Mouse (Mus musculus) spleen, adult 2 months (tissue): ENCODE data around the gene Hjurp. TPM values are rescaled to one million over a fixed set of nuclear protein-coding genes. Genes with fewer than 3 reads are reported as not detected.

ENCODE experiments used
- DNase-seq, 2 experiments: peaks; one replicate each; pipeline versions ENCODE4 v3.0.0 to v3.0.0-alpha.2; 2012 to 2021; ENCODE audit warnings: low spot score in 2 of 2, low read depth in 1 of 2
- H3K27ac ChIP-seq: fragments of 200-500 bp; 2 replicates; pipeline ENCODE4 v1.5.1; 2012; ENCODE audit warnings: low read length, inconsistent platforms; ENCODE audit not compliant: insufficient read depth
- H3K27me3 ChIP-seq: fragments of 200-500 bp; 2 replicates; pipeline ENCODE4 v1.6.1; 2012; ENCODE audit warnings: mild to moderate bottlenecking, moderate library complexity, low read length, inconsistent platforms; ENCODE audit not compliant: control insufficient read depth, insufficient read depth
- H3K36me3 ChIP-seq: fragments of 200-500 bp; 2 replicates; pipeline ENCODE4 v1.6.1; 2012; ENCODE audit warnings: mild to moderate bottlenecking, low read length, inconsistent platforms; ENCODE audit not compliant: control insufficient read depth, insufficient read depth
- H3K4me1 ChIP-seq: fragments of 200-500 bp; 2 replicates; pipeline ENCODE4 v1.6.1; 2011; ENCODE audit warnings: inconsistent platforms; ENCODE audit not compliant: control insufficient read depth, insufficient read depth, insufficient read length
- H3K4me3 ChIP-seq: fragments of 200-500 bp; 2 replicates; pipeline ENCODE4 v1.5.1; 2011; ENCODE audit warnings: mild to moderate bottlenecking, inconsistent platforms; ENCODE audit not compliant: insufficient read depth, insufficient read length; ENCODE audit errors: extremely low read depth
- CTCF ChIP-seq: fragments of 200-500 bp; IDR thresholded peaks from 2 replicates; pipeline ENCODE4 v1.5.1; 2011; ENCODE audit warnings: mild to moderate bottlenecking, inconsistent platforms; ENCODE audit not compliant: insufficient read depth, insufficient read length, insufficient replicate concordance; ENCODE audit errors: extremely low read depth
- POLR2A ChIP-seq: fragments of 200-500 bp; IDR thresholded peaks from 2 replicates; pipeline ENCODE4 v1.6.1; 2011; ENCODE audit warnings: low read depth, low read length, inconsistent platforms
- WGBS: fragments of 180-500 bp; shearing (Covaris S2); methylation state at CpG from one replicate; pipeline ENCODE4 v1.1.7; 2018; 5-methylcytosine and 5-hydroxymethylcytosine counted together
- polyA plus RNA-seq: library from polyadenylated mRNA; depleted of rRNA; stranded (reverse); fragments of >200 nt; gene quantifications from 2 replicates; pipeline ENCODE4 v1.2.3, GENCODE M21; 2012

The Hjurp gene
- polyA plus RNA-seq, 1 experiment, result 47.2 TPM

- DNase-seq, result no peak
- no peak overlapping the region for H3K4me3 ChIP-seq
- H3K27ac ChIP-seq, result no peak overlapping the region
- H3K27me3 ChIP-seq, result no peaks in the 10 kb centered on the region
- no peak for TF ChIP-seq POLR2A
- no peak for TF ChIP-seq CTCF
- peaks cover 7% of the 10 kb centered on the region; the same call in 1 of the 2 replicates for H3K4me1 ChIP-seq
- 71% methylated on average over 13 of the region's 13 CpGs for WGBS
- peaks cover 9% of the 10 kb centered on the region; the same call in 1 of the 2 replicates for H3K36me3 ChIP-seq
Observed at GRCm38 (mm10) chr1:88275078-88275680, 2.3 kb downstream of the Hjurp start.

DNA sequence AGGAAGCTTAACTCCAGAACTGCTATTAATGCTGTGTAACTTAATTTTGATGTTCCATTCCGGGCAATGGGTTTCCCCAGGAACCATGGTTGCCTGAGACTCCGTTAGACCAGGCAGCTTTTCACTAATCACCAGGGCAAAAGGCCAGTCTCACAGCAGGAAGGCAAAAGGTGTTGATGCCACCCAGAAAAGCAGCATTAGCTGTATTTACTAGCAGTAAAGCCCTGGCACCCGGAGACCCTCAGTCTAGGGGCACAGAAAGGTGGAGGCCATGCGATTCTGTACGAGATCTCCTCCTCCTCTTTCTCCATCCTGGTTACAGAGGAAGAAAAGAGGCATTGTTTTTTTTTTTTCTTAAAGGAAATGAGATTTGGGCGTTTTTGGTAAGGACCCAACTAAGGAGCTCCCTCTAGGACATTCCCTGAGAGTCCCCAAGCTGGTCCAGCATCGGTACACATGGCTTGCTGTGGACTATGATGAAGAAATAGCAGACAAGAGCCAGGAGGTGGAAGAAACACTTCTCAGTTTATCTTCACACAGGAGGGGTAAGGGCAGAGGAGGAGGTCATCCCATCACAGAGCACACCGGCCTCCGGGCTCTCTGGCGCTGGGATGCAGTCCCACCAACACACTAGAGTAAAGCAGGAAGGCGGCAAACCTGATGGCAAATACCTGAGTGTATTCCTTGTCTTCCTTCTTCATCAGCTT, 2.9 kb downstream of the Hjurp start:
- 78% methylated on average over 11 of the region's 11 CpGs for WGBS
- Histone ChIP-seq H3K27ac (no peak overlapping the region), H3K4me1 (peaks cover 7% of the 10 kb centered on the region; the same call in 1 of the 2 replicates), H3K36me3 (peaks cover 14% of the 10 kb centered on the region; the same call in 1 of the 2 replicates), H3K27me3 (no peaks in the 10 kb centered on the region), H3K4me3 (no peak overlapping the region)
- no peak for TF ChIP-seq CTCF
- TF ChIP-seq POLR2A, result no peak
- DNase-seq, result peak in 1 of 2 experiments; percentile 5

- Histone ChIP-seq H3K27ac (no peak overlapping the region), H3K27me3 (no peaks in the 10 kb centered on the region), H3K4me3 (no peak overlapping the region), H3K36me3 (peaks cover 20% of the 10 kb centered on the region), H3K4me1 (peaks cover 7% of the 10 kb centered on the region; the same call in 1 of the 2 replicates)
- peak in 1 of 2 experiments; percentile 7 for DNase-seq
- no peak for TF ChIP-seq POLR2A
- no peak for TF ChIP-seq CTCF
- 82% methylated on average over 4 of the region's 4 CpGs for WGBS
Observed at GRCm38 (mm10) chr1:88273832-88274231, 3.6 kb downstream of the Hjurp start.

- peaks cover 26% of the 10 kb centered on the region for H3K36me3 ChIP-seq
- peaks cover 7% of the 10 kb centered on the region; the same call in 1 of the 2 replicates for H3K4me1 ChIP-seq
- WGBS, result 96% methylated on average over 3 of the region's 3 CpGs
Observed at GRCm38 (mm10) chr1:88273326-88273725, 4.1 kb downstream of the Hjurp start.

DNA sequence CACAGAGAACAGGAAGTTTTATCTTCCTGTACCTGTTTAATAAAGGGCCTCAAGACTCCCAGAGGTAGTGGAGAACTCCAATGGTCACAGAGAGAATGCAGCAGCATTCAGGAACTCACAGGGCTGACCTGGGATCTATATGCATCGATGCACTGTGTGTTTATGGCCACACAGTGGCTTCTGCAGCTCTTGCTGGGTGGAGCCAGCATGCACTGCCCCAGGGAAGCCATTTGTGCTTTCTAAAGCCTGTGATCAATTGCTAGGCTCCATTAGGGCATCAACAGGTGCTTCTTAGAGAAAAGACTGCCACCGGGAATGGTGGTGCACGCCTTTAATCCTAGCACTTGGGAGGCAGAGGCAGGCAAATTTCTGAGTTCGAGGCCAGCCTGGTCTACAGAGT, 4.6 kb downstream of the Hjurp start:
- Histone ChIP-seq H3K4me1 (peaks cover 7% of the 10 kb centered on the region; the same call in 1 of the 2 replicates), H3K4me3 (no peak overlapping the region), H3K27me3 (no peaks in the 10 kb centered on the region), H3K36me3 (peaks cover 30% of the 10 kb centered on the region), H3K27ac (no peak overlapping the region)
- peak in 1 of 2 experiments; percentile 6 for DNase-seq
- no peak for TF ChIP-seq CTCF
- no peak for TF ChIP-seq POLR2A
- WGBS, result 65% methylated on average over 4 of the region's 4 CpGs

More at GRCm38 (mm10) chr1:88273326-88273725, 4.1 kb downstream of the Hjurp start:
- DNase-seq, result peak in 1 of 2 experiments; percentile 10
- Histone ChIP-seq H3K27ac (no peak overlapping the region), H3K27me3 (no peaks in the 10 kb centered on the region), H3K4me3 (no peak overlapping the region)
- no peak for TF ChIP-seq POLR2A
- TF ChIP-seq CTCF, result no peak

DNA sequence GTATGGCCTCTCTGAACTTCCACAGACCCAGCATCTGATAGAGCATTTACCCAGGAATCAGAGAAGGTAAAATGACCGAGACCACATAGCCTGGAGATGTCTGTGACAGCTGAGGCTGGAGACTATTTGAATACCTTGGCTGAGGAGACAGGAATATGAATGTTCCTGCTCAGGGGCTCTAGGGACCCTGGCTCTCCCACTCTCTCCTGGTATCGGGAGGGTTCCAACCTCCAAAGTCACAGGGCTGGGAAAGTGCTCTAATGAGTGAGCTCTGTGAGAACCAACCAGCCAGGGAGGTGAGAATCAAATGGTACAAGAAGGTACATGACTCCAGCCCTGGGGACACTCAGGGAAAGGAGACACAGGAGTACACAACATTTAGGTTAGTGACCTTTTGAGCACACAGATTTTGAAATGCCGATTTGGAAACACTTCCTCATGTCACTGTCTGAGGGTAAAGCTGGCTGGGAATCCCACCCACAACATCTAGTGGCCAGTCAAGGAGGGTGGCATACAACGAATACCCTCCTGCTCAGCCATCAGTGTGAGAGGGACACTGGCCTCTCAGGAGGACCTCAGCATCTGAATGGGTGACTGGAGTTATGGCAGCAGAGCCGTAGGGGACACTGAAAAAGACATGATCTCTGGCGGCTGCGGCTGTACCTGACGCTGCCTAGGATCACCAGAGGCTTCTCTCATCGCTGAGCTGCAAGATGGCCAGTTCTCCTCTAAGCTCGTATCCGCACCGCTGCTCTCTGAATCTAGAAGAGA, 7.7 kb downstream of the Hjurp start:
- Histone ChIP-seq H3K4me3 (no peak overlapping the region), H3K4me1 (no peaks in the 10 kb centered on the region), H3K36me3 (peaks cover 61% of the 10 kb centered on the region), H3K27ac (no peak overlapping the region), H3K27me3 (no peaks in the 10 kb centered on the region)
- TF ChIP-seq POLR2A (no peak), CTCF (no peak)
- 89% methylated on average over 12 of the region's 12 CpGs for WGBS
- no peak for DNase-seq
